Mouse (Mus musculus) CH12.LX (cell line): ENCODE measurements around the gene Slc15a3. TPM values are rescaled to one million over a fixed set of nuclear protein-coding genes. Genes with fewer than 3 reads are reported as not detected.

Source experiments
- DNase-seq: peaks from one replicate; pipeline ENCODE4 v3.0.0-alpha.2; 2013; ENCODE audit errors: extremely low read depth
- H3K27ac ChIP-seq: 2 replicates; pipeline ENCODE4 v1.5.1; 2012; ENCODE audit warnings: low read depth, mild to moderate bottlenecking, control low read depth, moderate library complexity; ENCODE audit not compliant: insufficient read depth
- H3K27me3 ChIP-seq: replicated peaks from 2 replicates; pipeline ENCODE3; 2012; ENCODE audit warnings: inconsistent platforms
- H3K36me3 ChIP-seq, 2 experiments: replicated peaks in 1 of 2; 2 replicates each; pipeline versions ENCODE3 to v1.6.1; 2012; ENCODE audit warnings: inconsistent platforms in 1 of 2, low read length in 1 of 2, mild to moderate bottlenecking in 1 of 2, mixed read lengths in 1 of 2, moderate library complexity in 1 of 2; ENCODE audit not compliant: control insufficient read depth in 1 of 2, insufficient read depth in 1 of 2
- H3K4me1 ChIP-seq, 2 experiments: 2 replicates each; pipeline ENCODE4 v1.6.1; 2012; ENCODE audit warnings: inconsistent platforms in 1 of 2, moderate library complexity in 1 of 2; ENCODE audit not compliant: insufficient read depth in 2 of 2, control insufficient read depth in 1 of 2
- H3K4me2 ChIP-seq: 2 replicates; pipeline ENCODE4 v1.6.1; 2012; ENCODE audit warnings: low read depth, mild to moderate bottlenecking, control low read depth; ENCODE audit not compliant: poor library complexity, insufficient read depth, severe bottlenecking
- H3K4me3 ChIP-seq, 3 experiments: fragments of 150-350 bp in 1 of 3; sonication (generic) in 1 of 3; replicated peaks in 1 of 3; 2 replicates each; pipeline versions ENCODE3 to v1.5.1; 2011 to 2012; ENCODE audit warnings: low read depth in 2 of 3, low read length in 2 of 3, mild to moderate bottlenecking in 2 of 3, moderate library complexity in 2 of 3, control low read depth in 1 of 3, improper control_type of control experiment in 1 of 3, inconsistent platforms in 1 of 3, mixed read lengths in 1 of 3; ENCODE audit not compliant: poor library complexity in 1 of 3
- H3K79me2 ChIP-seq: replicated peaks from 2 replicates; pipeline ENCODE4 v1.6.1; 2012; ENCODE audit warnings: mild to moderate bottlenecking, moderate library complexity; ENCODE audit not compliant: control insufficient read depth, poor library complexity, insufficient read depth, severe bottlenecking; ENCODE audit errors: extremely low read depth
- H3K9ac ChIP-seq: 2 replicates; pipeline ENCODE4 v1.6.1; 2012; ENCODE audit warnings: low read depth, mild to moderate bottlenecking, control low read depth, moderate library complexity; ENCODE audit not compliant: insufficient read depth
- H3K9me3 ChIP-seq: replicated peaks from 2 replicates; pipeline ENCODE3; 2012; ENCODE audit warnings: low read length, inconsistent platforms, mixed read lengths
- CHD1 ChIP-seq: IDR thresholded peaks from 2 replicates; pipeline ENCODE4 v1.6.1; 2012; ENCODE audit warnings: low read depth, low read length, improper control_type of control experiment, inconsistent platforms
- CHD2 ChIP-seq: IDR thresholded peaks from 2 replicates; pipeline ENCODE4 v1.6.1; 2011; ENCODE audit warnings: low read length, improper control_type of control experiment
- CTCF ChIP-seq, 2 experiments: IDR thresholded peaks in 1 of 2; conservative IDR thresholded peaks in 1 of 2; 2 replicates each; pipeline ENCODE4 v1.5.1; 2011 to 2012; ENCODE audit warnings: low read depth in 2 of 2, low read length in 2 of 2, improper control_type of control experiment in 1 of 2, inconsistent platforms in 1 of 2, mild to moderate bottlenecking in 1 of 2, moderate library complexity in 1 of 2
- E2F4 ChIP-seq: IDR thresholded peaks from 2 replicates; pipeline ENCODE4 v1.6.1; 2011; ENCODE audit warnings: low read depth, low read length, improper control_type of control experiment; ENCODE audit not compliant: insufficient replicate concordance
- ELF1 ChIP-seq: IDR thresholded peaks from 2 replicates; pipeline ENCODE4 v1.6.1; 2014; ENCODE audit warnings: low read depth, mild to moderate bottlenecking, inconsistent platforms, low read length, improper control_type of control experiment
- GABPA ChIP-seq: IDR thresholded peaks from 2 replicates; pipeline ENCODE4 v1.6.1; 2012; ENCODE audit warnings: low read depth, low read length, improper control_type of control experiment, inconsistent platforms; ENCODE audit not compliant: insufficient replicate concordance
- HCFC1 ChIP-seq: IDR thresholded peaks from 2 replicates; pipeline ENCODE4 v1.6.1; 2012; ENCODE audit warnings: low read depth, mild to moderate bottlenecking, inconsistent platforms, low read length, improper control_type of control experiment
- IRF4 ChIP-seq: IDR thresholded peaks from 2 replicates; pipeline ENCODE4 v1.6.1; 2014; ENCODE audit warnings: low read depth, mild to moderate bottlenecking, inconsistent platforms, low read length, improper control_type of control experiment
- JUND ChIP-seq: conservative IDR thresholded peaks from 2 replicates; pipeline ENCODE4 v1.6.1; 2011; ENCODE audit warnings: low read depth, low read length, improper control_type of control experiment
- KAT2A ChIP-seq: IDR thresholded peaks from 2 replicates; pipeline ENCODE4 v1.6.1; 2012; ENCODE audit warnings: low read length, improper control_type of control experiment, inconsistent platforms; ENCODE audit not compliant: insufficient replicate concordance
- MAFK ChIP-seq: IDR thresholded peaks from 2 replicates; pipeline ENCODE4 v1.6.1; 2011; ENCODE audit warnings: low read length, improper control_type of control experiment; ENCODE audit not compliant: insufficient replicate concordance
- MAX ChIP-seq: IDR thresholded peaks from 2 replicates; pipeline ENCODE4 v1.6.1; 2011; ENCODE audit warnings: low read length, improper control_type of control experiment
- MXI1 ChIP-seq: IDR thresholded peaks from 2 replicates; pipeline ENCODE4 v1.6.1; 2011; ENCODE audit warnings: mild to moderate bottlenecking, low read depth, low read length, improper control_type of control experiment
- MYC ChIP-seq: IDR thresholded peaks from 2 replicates; pipeline ENCODE4 v1.6.1; 2011; ENCODE audit warnings: low read depth, mild to moderate bottlenecking, improper control_type of control experiment, low read length
- NELFE ChIP-seq: IDR thresholded peaks from 2 replicates; pipeline ENCODE4 v1.6.1; 2011; ENCODE audit warnings: low read depth, low read length, improper control_type of control experiment
- NRF1 ChIP-seq: IDR thresholded peaks from 2 replicates; pipeline ENCODE4 v1.6.1; 2014; ENCODE audit warnings: low read depth, mild to moderate bottlenecking, inconsistent platforms, low read length, improper control_type of control experiment, moderate library complexity
- POLR2AphosphoS2 ChIP-seq: IDR thresholded peaks from 2 replicates; pipeline ENCODE4 v1.6.1; 2011; ENCODE audit warnings: low read depth, low read length, improper control_type of control experiment
- RAD21 ChIP-seq: IDR thresholded peaks from 2 replicates; pipeline ENCODE4 v1.6.1; 2011; ENCODE audit warnings: low read depth, mild to moderate bottlenecking, low read length, improper control_type of control experiment, moderate library complexity
- RCOR1 ChIP-seq: conservative IDR thresholded peaks from 2 replicates; pipeline ENCODE4 v1.6.1; 2012; ENCODE audit warnings: low read depth, mild to moderate bottlenecking, inconsistent platforms, low read length, improper control_type of control experiment
- SIN3A ChIP-seq: IDR thresholded peaks from 2 replicates; pipeline ENCODE4 v1.6.1; 2012; ENCODE audit warnings: low read length, improper control_type of control experiment, inconsistent platforms
- TBP ChIP-seq: conservative IDR thresholded peaks from 2 replicates; pipeline ENCODE4 v1.6.1; 2011; ENCODE audit warnings: low read depth, low read length, improper control_type of control experiment
- TCF12 ChIP-seq: IDR thresholded peaks from 2 replicates; pipeline ENCODE4 v1.6.1; 2014; ENCODE audit warnings: low read depth, mild to moderate bottlenecking, inconsistent platforms, low read length, improper control_type of control experiment
- USF1 ChIP-seq: IDR thresholded peaks from 2 replicates; pipeline ENCODE4 v1.6.1; 2014; ENCODE audit warnings: low read depth, mild to moderate bottlenecking, inconsistent platforms, low read length, improper control_type of control experiment
- USF2 ChIP-seq: conservative IDR thresholded peaks from 2 replicates; pipeline ENCODE4 v1.6.1; 2011; ENCODE audit warnings: low read depth, low read length, improper control_type of control experiment
- ZKSCAN1 ChIP-seq: IDR thresholded peaks from 2 replicates; pipeline ENCODE4 v1.6.1; 2012; ENCODE audit warnings: low read depth, inconsistent platforms, low read length, improper control_type of control experiment, borderline replicate concordance
- ZNF384 ChIP-seq: IDR thresholded peaks from 2 replicates; pipeline ENCODE4 v1.6.1; 2012; ENCODE audit warnings: low read depth, low read length, improper control_type of control experiment, inconsistent platforms
- dilution Hi-C: fragments of 300-500 bp; cut with MboI; formaldehyde crosslinking; loops from 2 replicates; pipeline ENCODE4 v1.14.3; 2020; ENCODE audit warnings: low sequenced_read_pairs; ENCODE audit not compliant: extremely low pct_unique_long_range_greater_than_20kb, extremely low pct_ligation_motif_present
- in situ Hi-C: fragments of 300-500 bp; cut with MboI; formaldehyde crosslinking; loops from 3 replicates; pipeline ENCODE4 v1.14.3; 2019; ENCODE audit warnings: low sequenced_read_pairs, low pct_ligation_motif_present, low pct_unique_long_range_greater_than_20kb, mixed read lengths
- polyA plus RNA-seq: library from polyadenylated mRNA; unstranded; fragments of >175 nt; gene quantifications from 2 replicates; pipeline ENCODE4 v1.2.1, GENCODE M21; 2012; ENCODE audit warnings: low read depth; ENCODE audit not compliant: insufficient read length
- total RNA-seq, 2 experiments: library from RNA; depleted of rRNA; stranded (reverse); fragments of 300-350 nt in 1 of 2; fragments of >200 nt in 1 of 2; gene quantifications; 2 replicates each; pipeline ENCODE4 v1.2.3; 2012 to 2014

Gene Slc15a3
- total and polyA plus RNA-seq, 3 experiments: 84.5 to 219 (median 94.3) TPM

- in situ Hi-C loops: no loop called here
- no peak overlapping the region for H3K4me3 ChIP-seq
- H3K9ac ChIP-seq: no peak overlapping the region
- peaks cover 0 to 9% of the 10 kb centered on the region in 2 experiments; a peak in 3 of 4 replicates for H3K4me1 ChIP-seq
- dilution Hi-C loops: no loop called here
- H3K36me3 ChIP-seq: no peaks in the 10 kb centered on the region
- H3K27me3 ChIP-seq: no peaks in the 10 kb centered on the region
- H3K27ac ChIP-seq: no peak overlapping the region
- no peak for DNase-seq
- no peaks in the 10 kb centered on the region for H3K79me2 ChIP-seq
- TF ChIP-seq SIN3A (no peak), RAD21 (no peak), IRF4 (no peak)
- TF ChIP-seq, all 38 proteins: peak for 0
- no peak overlapping the region for H3K4me2 ChIP-seq
- no peaks in the 10 kb centered on the region for H3K9me3 ChIP-seq
These were observed 28.1 kb upstream of the Slc15a3 start for GRCm38 (mm10) chr19:10811471-10811870.

GRCm38 (mm10) chr19:10813039-10813438 lies 26.5 kb upstream of the Slc15a3 start:
- dilution Hi-C loops: no loop called here

GRCm38 (mm10) chr19:10813905-10814304 lies 25.6 kb upstream of the Slc15a3 start:
- no peaks in the 10 kb centered on the region for H3K9me3 ChIP-seq
- H3K79me2 ChIP-seq: no peaks in the 10 kb centered on the region
- in situ Hi-C loops: no loop called here
- DNase-seq: no peak
- no peak overlapping the region for H3K9ac ChIP-seq
- H3K4me1 ChIP-seq: peaks cover 0 to 6% of the 10 kb centered on the region in 2 experiments; a peak in 1 of 4 replicates
- H3K4me2 ChIP-seq: no peak overlapping the region
- no peak overlapping the region for H3K4me3 ChIP-seq
- dilution Hi-C loops: no loop called here
- TF ChIP-seq MYC (no peak), RCOR1 (no peak), ZKSCAN1 (no peak), ELF1 (no peak), SIN3A (no peak), ZNF384 (no peak), TCF12 (no peak), CHD2 (no peak), CHD1 (no peak), GABPA (no peak), HCFC1 (no peak), KAT2A (no peak), USF1 (no peak), NELFE (no peak), USF2 (no peak)
- H3K36me3 ChIP-seq: no peaks in the 10 kb centered on the region
- H3K27ac ChIP-seq: no peak overlapping the region
- no peaks in the 10 kb centered on the region for H3K27me3 ChIP-seq

More at GRCm38 (mm10) chr19:10813039-10813438, 26.5 kb upstream of the Slc15a3 start:
- H3K4me1 ChIP-seq: peaks cover 2 to 7% of the 10 kb centered on the region in 2 experiments; a peak in 3 of 4 replicates
- H3K4me3 ChIP-seq: no peak overlapping the region
- no peak overlapping the region for H3K4me2 ChIP-seq
- H3K36me3 ChIP-seq: no peaks in the 10 kb centered on the region
- DNase-seq: no peak
- TF ChIP-seq POLR2AphosphoS2 (no peak), IRF4 (no peak), MAFK (no peak), RAD21 (no peak), JUND (no peak), E2F4 (no peak), SIN3A (no peak), NRF1 (no peak), TBP (no peak), ELF1 (no peak), RCOR1 (no peak), MXI1 (no peak), CTCF (conservative IDR thresholded peaks at IDR 0.05 in 1 of 2, IDR thresholded peaks at IDR 0.05 in 1 of 2; ENCODE audit: low read depth in 2 of 2, low read length in 2 of 2) (no peak), MAX (no peak)
- no peak overlapping the region for H3K9ac ChIP-seq
- H3K9me3 ChIP-seq: no peaks in the 10 kb centered on the region
- in situ Hi-C loops: no loop called here
- no peaks in the 10 kb centered on the region for H3K79me2 ChIP-seq
- no peak overlapping the region for H3K27ac ChIP-seq
- H3K27me3 ChIP-seq: no peaks in the 10 kb centered on the region
